Mouse (Mus musculus): ENCODE results near the gene Nol10. TPM values are rescaled to one million over a fixed set of nuclear protein-coding genes. Genes with fewer than 3 reads are reported as not detected.
A peak's percentile ranks its signal among the peaks of the same experiment; 100 is the strongest.
"Not testable (repeated sequence)": the region's sequence is repeated elsewhere in the genome, so short reads cannot be mapped to it uniquely, and the experiment has no call there.

Gene Nol10
- total RNA-seq, 1 experiment from 2014 or later = 23.1 TPM

DNA sequence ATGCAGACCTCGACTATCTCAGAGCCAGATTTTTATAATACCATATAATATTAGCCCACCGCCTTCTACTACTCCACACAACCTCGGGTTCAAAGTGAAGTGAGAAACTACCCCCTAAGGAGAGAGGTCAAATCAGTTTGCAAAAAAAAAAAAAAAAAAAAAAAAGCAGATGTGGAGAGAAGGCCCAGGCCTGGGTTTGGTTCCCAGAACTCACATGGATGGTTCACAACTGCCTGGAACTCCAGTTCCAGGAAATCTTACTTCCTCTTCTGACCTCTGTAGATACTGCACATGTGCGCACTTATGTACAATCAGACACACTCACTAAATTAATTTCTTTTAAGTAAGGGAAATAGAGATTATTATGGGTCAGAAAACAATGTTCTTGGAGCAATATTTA, 102.2 kb downstream of the Nol10 start:
- ATAC-seq (replicated peaks; ENCODE audit: low read depth, poor library complexity, severe bottlenecking) = no peak

DNA sequence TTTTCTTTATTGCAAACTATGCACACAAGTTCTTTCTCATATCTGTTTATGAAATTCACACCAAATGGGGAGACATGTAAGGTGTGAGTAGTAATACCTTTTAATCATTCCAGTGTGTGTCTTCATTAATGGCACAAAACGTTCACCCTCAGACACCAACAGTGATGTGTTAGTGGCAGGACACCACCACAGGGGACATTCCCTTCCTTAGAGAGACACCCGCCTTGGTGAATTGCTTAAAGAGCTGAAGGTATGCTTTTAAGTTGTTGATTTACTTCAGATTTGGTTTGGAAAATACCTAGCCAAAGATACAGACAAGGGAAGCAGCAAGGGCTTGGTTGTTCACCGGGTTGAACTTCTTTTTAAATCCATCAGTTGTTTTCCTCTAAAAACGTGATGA, 102.7 kb downstream of the Nol10 start:
- no peak for ATAC-seq (replicated peaks; ENCODE audit: low read depth, poor library complexity, severe bottlenecking)

DNA sequence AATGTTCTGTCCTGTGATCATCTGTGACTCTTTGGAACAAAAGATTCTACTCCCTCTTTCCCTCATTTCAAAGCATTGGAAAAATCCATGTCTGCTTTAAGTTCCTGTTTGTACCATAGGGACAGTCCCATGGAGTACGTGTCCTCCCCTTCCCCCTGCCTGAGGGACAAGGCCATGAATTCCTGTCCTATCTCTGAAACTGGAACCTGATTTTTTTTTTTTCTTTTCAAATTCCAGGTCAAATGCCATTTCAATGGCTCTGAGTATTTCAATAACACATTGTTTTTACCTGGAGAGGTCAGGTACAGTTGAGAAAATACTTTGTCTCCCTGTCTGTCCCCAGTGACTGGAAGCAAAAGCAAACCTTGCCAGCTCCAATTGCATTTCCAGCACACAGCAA, 104.0 kb downstream of the Nol10 start:
- ATAC-seq (replicated peaks; ENCODE audit: low read depth, poor library complexity, severe bottlenecking) = no peak

DNA sequence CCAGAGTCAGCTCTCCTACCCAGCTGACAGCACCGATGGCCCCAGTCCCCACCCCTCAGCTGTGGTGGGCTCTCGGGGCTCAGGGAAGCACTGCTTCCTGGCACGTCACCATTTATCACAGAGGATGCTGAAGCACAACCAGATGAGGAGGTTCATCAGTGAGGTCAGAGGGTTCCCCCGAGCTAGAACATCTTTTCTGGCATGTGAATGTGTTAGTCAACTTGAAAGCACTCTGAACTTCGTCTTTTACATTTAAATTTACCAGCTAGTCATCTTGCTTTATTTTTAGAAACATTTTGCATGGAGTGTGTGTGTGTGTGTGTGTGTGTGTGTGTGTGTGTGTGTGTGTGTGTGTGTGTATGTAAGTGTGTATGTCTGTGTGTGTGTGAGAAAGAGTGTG, 105.7 kb downstream of the Nol10 start:
- ATAC-seq (replicated peaks; ENCODE audit: low read depth, poor library complexity, severe bottlenecking) = no peak

DNA sequence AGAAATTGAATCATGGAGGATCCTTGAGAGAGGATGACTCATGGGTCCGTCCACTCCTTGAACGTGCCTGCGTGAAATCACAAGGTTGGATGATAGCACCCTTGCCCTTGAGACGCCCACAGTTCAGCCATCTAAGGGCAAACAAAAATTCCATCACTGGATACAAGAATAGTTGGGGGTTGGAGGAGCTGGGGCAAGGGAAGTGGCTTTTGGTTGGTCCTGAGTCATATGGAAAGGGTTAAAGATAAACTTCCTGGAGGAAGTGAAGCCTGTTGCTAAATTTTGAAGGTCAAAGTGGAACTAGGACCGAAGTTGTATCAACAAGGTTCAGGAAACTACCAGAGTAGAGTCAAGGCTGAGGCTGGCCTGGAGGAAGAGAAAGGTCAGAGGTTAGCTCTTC, 106.8 kb downstream of the Nol10 start:
- ATAC-seq (replicated peaks; ENCODE audit: low read depth, poor library complexity, severe bottlenecking) = no peak

DNA sequence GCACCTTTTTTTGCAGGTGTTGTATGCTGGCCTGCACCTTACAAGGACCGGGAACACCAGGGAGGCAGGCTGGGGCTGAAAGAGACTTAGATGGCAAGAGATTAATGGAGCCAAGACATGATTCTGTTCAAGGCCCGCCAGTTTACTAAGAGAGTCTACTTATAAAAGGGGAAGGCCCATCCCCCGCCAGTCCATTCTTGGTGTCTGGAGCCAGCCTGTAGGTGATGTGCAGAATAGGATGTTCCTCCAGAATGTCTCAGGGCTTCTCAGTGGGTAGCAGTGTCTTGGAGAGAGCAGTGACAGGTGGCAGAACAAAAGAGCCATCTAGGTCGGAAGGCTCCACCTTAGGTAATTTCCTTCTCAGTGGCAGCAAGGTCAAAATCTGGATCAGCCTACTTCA, 111.0 kb downstream of the Nol10 start:
- ATAC-seq (replicated peaks; ENCODE audit: low read depth, poor library complexity, severe bottlenecking) = not testable (repeated sequence)

DNA sequence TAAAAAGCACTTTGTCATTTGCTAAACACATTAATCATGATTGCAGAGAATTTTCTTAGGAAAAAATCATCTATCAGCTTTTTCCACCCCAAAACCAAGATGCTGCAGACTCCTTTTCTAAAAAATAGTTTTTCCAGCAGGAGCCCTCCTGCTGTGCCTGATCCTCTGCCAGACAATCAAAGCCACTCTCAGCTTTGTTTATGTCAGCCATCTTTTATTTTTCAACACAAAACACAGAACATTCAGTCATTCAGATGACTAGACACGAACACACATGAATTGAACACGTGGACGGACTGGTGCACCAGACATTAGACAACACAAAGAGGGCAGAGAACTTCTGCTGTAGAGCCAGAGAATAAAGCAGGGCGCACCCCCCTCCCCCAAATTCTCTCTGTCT, 115.4 kb downstream of the Nol10 start:
- no peak for ATAC-seq (replicated peaks; ENCODE audit: low read depth, poor library complexity, severe bottlenecking)

DNA sequence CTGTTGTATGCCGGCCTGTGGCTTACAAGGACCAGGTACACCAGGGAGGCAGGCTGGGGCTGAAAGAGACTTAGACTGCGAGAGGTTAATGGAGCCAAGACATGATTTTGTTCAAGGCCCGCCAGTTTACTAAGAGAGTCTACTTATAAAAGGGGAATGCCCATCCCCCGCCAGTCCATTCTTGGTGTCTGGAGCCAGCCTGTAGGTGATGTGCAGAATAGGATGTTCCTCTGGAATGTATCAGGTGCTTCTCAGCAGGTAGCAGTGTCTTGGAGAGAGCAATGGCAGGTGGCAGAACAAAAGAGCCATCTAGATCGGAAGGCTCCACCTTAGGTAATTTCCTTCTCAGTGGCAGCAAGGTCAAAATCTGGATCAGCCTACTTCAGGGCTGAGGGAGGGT, 116.3 kb downstream of the Nol10 start:
- not testable (repeated sequence) for ATAC-seq (replicated peaks; ENCODE audit: low read depth, poor library complexity, severe bottlenecking)

DNA sequence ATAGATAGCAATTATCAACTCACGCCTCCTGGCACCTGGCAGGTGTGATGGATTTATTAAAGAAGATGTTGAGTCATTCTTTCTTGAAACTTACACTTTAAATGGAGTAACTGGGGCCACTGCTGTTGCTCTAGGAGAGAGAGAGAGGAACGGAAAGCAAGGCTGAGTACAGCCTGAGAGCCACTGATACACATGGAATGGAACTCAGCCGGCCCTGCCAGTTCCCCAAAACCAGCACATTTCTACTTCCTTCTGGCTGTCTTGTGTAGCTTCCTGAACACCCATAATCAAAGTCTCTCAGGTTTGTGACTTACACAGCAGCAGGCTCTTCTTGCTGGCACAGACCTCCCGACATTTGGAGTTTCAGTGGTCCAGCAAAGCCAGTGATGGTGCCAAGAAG, 118.5 kb downstream of the Nol10 start:
- ATAC-seq (replicated peaks; ENCODE audit: low read depth, poor library complexity, severe bottlenecking) = peak; percentile 63

DNA sequence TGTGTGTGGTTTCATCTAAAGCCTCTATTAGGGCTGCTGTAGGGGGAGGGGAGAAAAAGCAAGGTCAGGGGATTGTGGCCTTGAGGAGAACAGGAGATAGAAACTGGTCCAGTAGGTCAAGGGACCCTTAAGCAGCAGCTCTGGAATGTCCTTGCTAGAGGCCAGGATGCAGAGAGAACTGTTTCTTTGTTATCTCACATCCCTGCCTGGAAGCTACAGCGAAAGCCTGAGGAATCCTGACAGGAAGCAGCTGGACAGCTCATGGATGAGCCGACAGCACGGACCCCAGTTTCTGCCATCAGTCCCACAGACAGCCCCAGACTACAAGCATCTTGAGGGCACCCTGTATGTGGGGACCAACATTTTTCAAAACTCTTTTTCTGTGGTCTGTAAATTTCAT, 120.1 kb downstream of the Nol10 start:
- no peak for ATAC-seq (replicated peaks; ENCODE audit: low read depth, poor library complexity, severe bottlenecking)

DNA sequence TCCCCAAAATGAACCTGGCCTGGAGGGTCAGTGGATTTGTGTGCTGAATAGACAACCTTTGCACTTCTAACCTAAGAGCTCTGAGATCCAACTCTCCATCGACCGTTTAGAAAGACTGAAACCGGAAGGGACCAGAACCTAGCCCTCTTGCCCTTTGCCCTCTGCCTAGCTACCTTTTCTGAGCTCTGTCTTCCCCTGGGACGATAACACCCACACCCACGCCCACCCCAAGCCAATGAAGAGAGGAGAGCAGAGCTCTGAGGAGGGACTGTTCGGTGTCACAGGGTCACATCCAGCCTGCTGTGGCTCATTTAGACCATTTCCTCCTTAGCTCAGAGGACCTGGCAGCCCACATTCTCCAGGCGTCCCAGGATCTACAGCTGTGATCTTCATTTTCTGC, 121.6 kb downstream of the Nol10 start:
- no peak for ATAC-seq (replicated peaks; ENCODE audit: low read depth, poor library complexity, severe bottlenecking)

DNA sequence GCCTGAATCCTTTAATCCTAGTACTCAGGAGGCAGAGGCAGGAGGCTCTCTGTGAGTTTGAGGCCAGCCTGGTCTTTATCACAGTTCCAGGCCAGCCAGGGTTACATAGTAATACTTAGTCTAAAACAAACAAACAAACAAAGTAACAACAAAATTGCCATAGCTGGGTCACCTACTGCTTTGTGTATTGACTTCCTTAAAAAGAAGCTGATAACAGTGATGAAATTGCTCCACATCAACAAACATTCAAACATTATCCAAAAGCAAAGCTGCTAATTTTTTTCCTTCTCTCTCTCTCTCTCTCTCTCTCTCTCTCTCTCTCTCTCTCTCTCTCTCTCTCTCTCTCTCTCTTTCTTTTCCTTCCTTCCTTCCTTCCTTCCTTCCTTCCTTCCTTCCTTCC, 122.3 kb downstream of the Nol10 start:
- ATAC-seq (replicated peaks; ENCODE audit: low read depth, poor library complexity, severe bottlenecking) = not testable (repeated sequence)

DNA sequence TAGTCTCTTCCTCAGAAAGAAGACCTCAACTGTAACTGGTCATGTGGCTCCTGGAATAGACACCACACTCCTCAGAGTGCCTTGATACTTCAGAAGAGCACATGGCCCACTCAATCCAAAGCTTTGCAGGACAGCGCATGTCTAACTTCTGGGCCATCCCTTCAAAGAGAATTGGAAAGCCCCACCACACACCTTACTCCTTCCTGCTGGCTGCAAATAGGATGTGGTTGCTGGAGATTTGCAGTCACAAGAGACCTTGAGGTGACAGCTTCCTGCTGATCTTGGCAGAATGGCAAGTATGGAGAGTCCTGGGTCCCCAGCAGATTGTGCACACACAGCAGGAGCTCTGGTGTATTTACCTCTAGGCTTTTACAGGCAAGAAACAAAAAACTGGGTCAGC, 123.1 kb downstream of the Nol10 start:
- ATAC-seq (replicated peaks; ENCODE audit: low read depth, poor library complexity, severe bottlenecking) = peak; percentile 50; the same call in 1 of the 2 replicates

DNA sequence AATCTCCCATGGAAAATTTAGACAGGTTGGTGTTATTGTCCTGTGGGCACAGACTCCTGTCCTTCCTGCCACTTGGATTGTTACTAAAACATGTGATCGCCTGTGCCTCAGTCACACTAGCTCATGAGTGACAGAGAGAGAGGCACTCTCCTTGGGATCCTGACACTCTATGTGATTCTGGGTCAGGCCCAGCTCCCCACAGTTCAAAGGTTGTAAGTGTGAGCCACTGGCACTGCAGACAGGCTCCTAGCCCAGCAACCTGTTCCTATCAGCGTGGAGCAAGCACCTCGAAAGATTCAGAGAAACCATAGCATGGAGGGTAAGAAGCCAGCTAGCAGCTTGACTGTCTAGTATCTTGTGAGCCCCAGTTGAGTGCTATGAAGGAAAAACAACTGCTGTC, 124.9 kb downstream of the Nol10 start:
- no peak for ATAC-seq (replicated peaks; ENCODE audit: low read depth, poor library complexity, severe bottlenecking)

DNA sequence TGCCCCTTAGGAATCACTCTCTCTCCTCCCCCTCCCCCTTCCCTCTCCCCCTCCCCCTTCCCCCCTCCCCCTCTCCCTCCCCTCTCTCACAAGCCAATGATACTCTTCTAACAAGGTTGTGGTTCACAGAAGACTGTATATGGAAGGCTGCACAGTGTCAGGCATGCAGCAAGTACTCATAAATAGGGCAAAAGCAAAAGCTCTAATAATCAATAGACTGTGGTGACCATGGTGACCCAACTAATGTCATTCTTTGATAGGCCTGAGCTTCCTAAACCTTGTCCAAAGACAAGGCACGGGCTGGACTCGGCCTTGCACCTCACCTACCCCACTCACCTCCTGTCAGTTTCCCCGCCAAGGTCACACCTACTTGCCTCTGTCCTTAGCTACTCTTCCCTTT, 125.6 kb downstream of the Nol10 start:
- no peak for ATAC-seq (replicated peaks; ENCODE audit: low read depth, poor library complexity, severe bottlenecking)

DNA sequence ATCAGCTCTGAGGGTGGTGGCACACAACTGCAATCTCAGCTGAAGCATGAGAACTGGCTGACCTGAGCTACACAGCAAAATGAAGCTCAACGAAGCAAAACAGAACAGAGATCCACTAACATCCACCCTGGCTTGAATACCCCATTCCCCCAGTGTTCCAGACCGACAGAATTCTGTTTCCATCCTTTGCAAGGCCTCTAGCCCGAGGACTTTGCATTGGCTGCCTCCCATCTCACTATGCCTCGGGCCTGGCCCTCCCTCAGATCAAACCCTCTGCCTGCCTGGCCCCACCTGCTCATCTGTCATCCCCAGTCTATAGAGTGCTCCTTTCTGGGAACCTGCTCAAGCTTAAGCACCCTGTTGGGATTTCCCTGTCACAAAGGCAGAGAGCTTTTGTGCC, 126.4 kb downstream of the Nol10 start:
- no peak for ATAC-seq (replicated peaks; ENCODE audit: low read depth, poor library complexity, severe bottlenecking)

DNA sequence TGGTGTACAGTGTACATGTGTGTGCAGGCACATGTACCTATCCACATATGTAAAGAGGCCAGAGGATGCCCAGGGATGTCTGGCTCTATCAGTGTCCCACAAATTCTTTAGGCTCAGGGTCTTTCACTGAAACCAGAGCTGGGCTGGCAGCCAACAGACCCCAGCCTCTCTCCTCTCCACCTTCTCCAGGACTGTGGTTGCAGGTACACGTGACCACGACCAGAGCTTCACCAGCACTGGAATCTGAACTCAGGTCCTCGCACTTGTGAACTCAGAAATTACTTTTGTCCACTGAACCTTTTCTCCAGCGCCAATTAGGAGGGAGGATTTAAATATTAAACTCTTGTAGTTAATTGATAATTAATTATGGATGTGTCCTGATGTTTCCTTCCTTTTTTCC, 126.9 kb downstream of the Nol10 start:
- no peak for ATAC-seq (replicated peaks; ENCODE audit: low read depth, poor library complexity, severe bottlenecking)

DNA sequence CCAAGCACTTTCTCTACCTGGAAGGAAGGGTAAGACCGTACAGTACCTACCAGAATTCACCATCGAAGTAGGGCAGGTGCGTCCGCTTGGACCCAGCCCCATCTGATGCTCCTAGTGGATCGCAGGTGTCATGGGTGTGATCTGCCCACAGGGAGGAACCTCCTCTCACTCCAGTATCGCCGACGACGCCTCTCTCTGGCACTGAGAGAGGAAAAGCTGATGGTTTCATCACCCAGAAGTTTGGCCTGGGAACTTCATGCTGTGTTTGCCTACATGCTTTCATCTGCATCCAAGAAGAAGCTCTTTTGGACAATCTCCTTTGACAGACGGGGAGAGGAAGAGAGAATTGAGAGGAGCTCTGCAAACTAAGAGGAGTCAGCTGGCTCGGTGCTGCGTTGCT, 129.9 kb downstream of the Nol10 start:
- no peak for ATAC-seq (replicated peaks; ENCODE audit: low read depth, poor library complexity, severe bottlenecking)

DNA sequence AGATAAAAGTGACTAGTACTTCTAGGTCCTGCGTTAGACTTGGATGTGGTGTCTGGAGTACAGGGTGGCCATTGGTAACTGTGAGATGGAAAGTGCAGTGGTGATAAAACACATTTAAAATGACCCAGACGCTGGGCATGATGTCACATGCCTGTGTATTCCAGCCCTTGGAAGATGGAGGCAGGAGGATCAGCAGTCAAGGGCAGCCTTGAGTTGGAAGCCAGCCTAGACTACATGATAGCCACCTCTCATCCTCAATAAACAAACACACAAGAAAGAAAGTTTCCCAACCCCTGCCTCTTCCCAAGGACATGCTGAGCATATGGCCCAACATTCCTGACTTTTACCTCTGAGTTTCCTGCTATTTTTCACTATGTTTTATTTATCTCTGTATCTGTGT, 130.6 kb downstream of the Nol10 start:
- no peak for ATAC-seq (replicated peaks; ENCODE audit: low read depth, poor library complexity, severe bottlenecking)
